Mouse (Mus musculus) CH12.LX (cell line): Measurements from ENCODE around the gene Saa4. TPM values are rescaled to one million over a fixed set of nuclear protein-coding genes. Genes with fewer than 3 reads are reported as not detected.

Experiments used
- DNase-seq: peaks from one replicate; pipeline ENCODE4 v3.0.0-alpha.2; 2013; ENCODE audit errors: extremely low read depth
- H3K27ac ChIP-seq: 2 replicates; pipeline ENCODE4 v1.5.1; 2012; ENCODE audit warnings: low read depth, mild to moderate bottlenecking, control low read depth, moderate library complexity; ENCODE audit not compliant: insufficient read depth
- H3K27me3 ChIP-seq: replicated peaks from 2 replicates; pipeline ENCODE3; 2012; ENCODE audit warnings: inconsistent platforms
- H3K36me3 ChIP-seq, 2 experiments: replicated peaks in 1 of 2; 2 replicates each; pipeline versions ENCODE3 to v1.6.1; 2012; ENCODE audit warnings: inconsistent platforms in 1 of 2, low read length in 1 of 2, mild to moderate bottlenecking in 1 of 2, mixed read lengths in 1 of 2, moderate library complexity in 1 of 2; ENCODE audit not compliant: control insufficient read depth in 1 of 2, insufficient read depth in 1 of 2
- H3K4me1 ChIP-seq, 2 experiments: 2 replicates each; pipeline ENCODE4 v1.6.1; 2012; ENCODE audit warnings: inconsistent platforms in 1 of 2, moderate library complexity in 1 of 2; ENCODE audit not compliant: insufficient read depth in 2 of 2, control insufficient read depth in 1 of 2
- H3K4me2 ChIP-seq: 2 replicates; pipeline ENCODE4 v1.6.1; 2012; ENCODE audit warnings: low read depth, mild to moderate bottlenecking, control low read depth; ENCODE audit not compliant: poor library complexity, insufficient read depth, severe bottlenecking
- H3K4me3 ChIP-seq, 3 experiments: fragments of 150-350 bp in 1 of 3; sonication (generic) in 1 of 3; replicated peaks in 1 of 3; 2 replicates each; pipeline versions ENCODE3 to v1.5.1; 2011 to 2012; ENCODE audit warnings: low read depth in 2 of 3, low read length in 2 of 3, mild to moderate bottlenecking in 2 of 3, moderate library complexity in 2 of 3, control low read depth in 1 of 3, improper control_type of control experiment in 1 of 3, inconsistent platforms in 1 of 3, mixed read lengths in 1 of 3; ENCODE audit not compliant: poor library complexity in 1 of 3
- H3K79me2 ChIP-seq: replicated peaks from 2 replicates; pipeline ENCODE4 v1.6.1; 2012; ENCODE audit warnings: mild to moderate bottlenecking, moderate library complexity; ENCODE audit not compliant: control insufficient read depth, poor library complexity, insufficient read depth, severe bottlenecking; ENCODE audit errors: extremely low read depth
- H3K9ac ChIP-seq: 2 replicates; pipeline ENCODE4 v1.6.1; 2012; ENCODE audit warnings: low read depth, mild to moderate bottlenecking, control low read depth, moderate library complexity; ENCODE audit not compliant: insufficient read depth
- H3K9me3 ChIP-seq: replicated peaks from 2 replicates; pipeline ENCODE3; 2012; ENCODE audit warnings: low read length, inconsistent platforms, mixed read lengths
- CHD1 ChIP-seq: IDR thresholded peaks from 2 replicates; pipeline ENCODE4 v1.6.1; 2012; ENCODE audit warnings: low read depth, low read length, improper control_type of control experiment, inconsistent platforms
- E2F4 ChIP-seq: IDR thresholded peaks from 2 replicates; pipeline ENCODE4 v1.6.1; 2011; ENCODE audit warnings: low read depth, low read length, improper control_type of control experiment; ENCODE audit not compliant: insufficient replicate concordance
- EP300 ChIP-seq: IDR thresholded peaks from 2 replicates; pipeline ENCODE4 v1.6.1; 2011; ENCODE audit warnings: low read length, improper control_type of control experiment
- ETS1 ChIP-seq: conservative IDR thresholded peaks from 2 replicates; pipeline ENCODE4 v1.6.1; 2012; ENCODE audit warnings: low read depth, mild to moderate bottlenecking, inconsistent platforms, low read length, improper control_type of control experiment, moderate library complexity
- GABPA ChIP-seq: IDR thresholded peaks from 2 replicates; pipeline ENCODE4 v1.6.1; 2012; ENCODE audit warnings: low read depth, low read length, improper control_type of control experiment, inconsistent platforms; ENCODE audit not compliant: insufficient replicate concordance
- HCFC1 ChIP-seq: IDR thresholded peaks from 2 replicates; pipeline ENCODE4 v1.6.1; 2012; ENCODE audit warnings: low read depth, mild to moderate bottlenecking, inconsistent platforms, low read length, improper control_type of control experiment
- IRF4 ChIP-seq: IDR thresholded peaks from 2 replicates; pipeline ENCODE4 v1.6.1; 2014; ENCODE audit warnings: low read depth, mild to moderate bottlenecking, inconsistent platforms, low read length, improper control_type of control experiment
- JUN ChIP-seq: IDR thresholded peaks from 2 replicates; pipeline ENCODE4 v1.6.1; 2011; ENCODE audit warnings: low read depth, mild to moderate bottlenecking, low read length, improper control_type of control experiment, moderate library complexity; ENCODE audit not compliant: insufficient read depth
- MAFK ChIP-seq: IDR thresholded peaks from 2 replicates; pipeline ENCODE4 v1.6.1; 2011; ENCODE audit warnings: low read length, improper control_type of control experiment; ENCODE audit not compliant: insufficient replicate concordance
- MAX ChIP-seq: IDR thresholded peaks from 2 replicates; pipeline ENCODE4 v1.6.1; 2011; ENCODE audit warnings: low read length, improper control_type of control experiment
- MEF2A ChIP-seq: IDR thresholded peaks from 2 replicates; pipeline ENCODE4 v1.6.1; 2014; ENCODE audit warnings: low read depth, mild to moderate bottlenecking, inconsistent platforms, low read length, improper control_type of control experiment, borderline replicate concordance
- MXI1 ChIP-seq: IDR thresholded peaks from 2 replicates; pipeline ENCODE4 v1.6.1; 2011; ENCODE audit warnings: mild to moderate bottlenecking, low read depth, low read length, improper control_type of control experiment
- NELFE ChIP-seq: IDR thresholded peaks from 2 replicates; pipeline ENCODE4 v1.6.1; 2011; ENCODE audit warnings: low read depth, low read length, improper control_type of control experiment
- NRF1 ChIP-seq: IDR thresholded peaks from 2 replicates; pipeline ENCODE4 v1.6.1; 2014; ENCODE audit warnings: low read depth, mild to moderate bottlenecking, inconsistent platforms, low read length, improper control_type of control experiment, moderate library complexity
- POLR2A ChIP-seq: IDR thresholded peaks from 2 replicates; pipeline ENCODE4 v1.6.1; 2011; ENCODE audit warnings: low read depth, mild to moderate bottlenecking, improper control_type of control experiment, low read length
- POLR2AphosphoS2 ChIP-seq: IDR thresholded peaks from 2 replicates; pipeline ENCODE4 v1.6.1; 2011; ENCODE audit warnings: low read depth, low read length, improper control_type of control experiment
- RAD21 ChIP-seq: IDR thresholded peaks from 2 replicates; pipeline ENCODE4 v1.6.1; 2011; ENCODE audit warnings: low read depth, mild to moderate bottlenecking, low read length, improper control_type of control experiment, moderate library complexity
- RCOR1 ChIP-seq: conservative IDR thresholded peaks from 2 replicates; pipeline ENCODE4 v1.6.1; 2012; ENCODE audit warnings: low read depth, mild to moderate bottlenecking, inconsistent platforms, low read length, improper control_type of control experiment
- SMC3 ChIP-seq: IDR thresholded peaks from 2 replicates; pipeline ENCODE4 v1.6.1; 2011; ENCODE audit warnings: low read depth, low read length, improper control_type of control experiment
- TBP ChIP-seq: conservative IDR thresholded peaks from 2 replicates; pipeline ENCODE4 v1.6.1; 2011; ENCODE audit warnings: low read depth, low read length, improper control_type of control experiment
- USF1 ChIP-seq: IDR thresholded peaks from 2 replicates; pipeline ENCODE4 v1.6.1; 2014; ENCODE audit warnings: low read depth, mild to moderate bottlenecking, inconsistent platforms, low read length, improper control_type of control experiment
- USF2 ChIP-seq: conservative IDR thresholded peaks from 2 replicates; pipeline ENCODE4 v1.6.1; 2011; ENCODE audit warnings: low read depth, low read length, improper control_type of control experiment
- ZC3H11A ChIP-seq: IDR thresholded peaks from 2 replicates; pipeline ENCODE4 v1.6.1; 2012; ENCODE audit warnings: low read depth, mild to moderate bottlenecking, inconsistent platforms, low read length, improper control_type of control experiment
- ZKSCAN1 ChIP-seq: IDR thresholded peaks from 2 replicates; pipeline ENCODE4 v1.6.1; 2012; ENCODE audit warnings: low read depth, inconsistent platforms, low read length, improper control_type of control experiment, borderline replicate concordance
- ZMIZ1 ChIP-seq: IDR thresholded peaks from 2 replicates; pipeline ENCODE4 v1.6.1; 2012; ENCODE audit warnings: low read depth, mild to moderate bottlenecking, inconsistent platforms, low read length, improper control_type of control experiment
- ZNF384 ChIP-seq: IDR thresholded peaks from 2 replicates; pipeline ENCODE4 v1.6.1; 2012; ENCODE audit warnings: low read depth, low read length, improper control_type of control experiment, inconsistent platforms
- dilution Hi-C: fragments of 300-500 bp; cut with MboI; formaldehyde crosslinking; loops from 2 replicates; pipeline ENCODE4 v1.14.3; 2020; ENCODE audit warnings: low sequenced_read_pairs; ENCODE audit not compliant: extremely low pct_unique_long_range_greater_than_20kb, extremely low pct_ligation_motif_present
- in situ Hi-C: fragments of 300-500 bp; cut with MboI; formaldehyde crosslinking; loops from 3 replicates; pipeline ENCODE4 v1.14.3; 2019; ENCODE audit warnings: low sequenced_read_pairs, low pct_ligation_motif_present, low pct_unique_long_range_greater_than_20kb, mixed read lengths
- polyA plus RNA-seq: library from polyadenylated mRNA; unstranded; fragments of >175 nt; gene quantifications from 2 replicates; pipeline ENCODE4 v1.2.1, GENCODE M21; 2012; ENCODE audit warnings: low read depth; ENCODE audit not compliant: insufficient read length
- total RNA-seq, 2 experiments: library from RNA; depleted of rRNA; stranded (reverse); fragments of 300-350 nt in 1 of 2; fragments of >200 nt in 1 of 2; gene quantifications; 2 replicates each; pipeline ENCODE4 v1.2.3; 2012 to 2014

The Saa4 gene
- total and polyA plus RNA-seq, 3 experiments: not detected

DNA sequence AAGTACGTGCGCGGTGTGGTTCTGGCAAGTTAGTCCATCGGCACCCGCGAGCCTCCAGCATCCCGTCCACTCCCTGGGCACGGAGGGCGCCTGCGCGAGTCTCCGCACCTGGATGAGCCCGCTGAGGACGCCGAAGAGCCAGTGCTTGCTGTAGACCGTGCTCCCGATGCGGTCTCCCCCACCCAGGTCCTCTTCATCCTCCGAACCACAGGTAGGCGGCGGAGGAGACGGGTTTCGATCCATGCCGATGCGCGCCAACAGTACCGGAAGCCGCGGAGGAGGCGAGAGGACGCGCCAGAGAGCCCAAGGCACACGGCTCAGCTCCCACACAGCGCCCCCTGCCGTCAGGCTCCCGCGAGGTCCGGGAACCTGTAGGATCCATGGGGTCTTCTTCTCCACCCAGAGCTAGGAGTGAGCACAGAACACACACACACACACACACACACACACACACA, 22.0 kb downstream of the Saa4 start, which contains the start of gene Saal1 (continued):
- no peak for TF ChIP-seq RAD21
- TF ChIP-seq IRF4: peak; percentile 63; the same call in 1 of the 2 replicates
- peak; percentile 73 for TF ChIP-seq MAX
- peak; percentile 73 for TF ChIP-seq NRF1
- no peak for TF ChIP-seq POLR2AphosphoS2
- TF ChIP-seq ZMIZ1: peak; percentile 59; the same call in 1 of the 2 replicates
- no peak for TF ChIP-seq ZKSCAN1
- TF ChIP-seq POLR2A: peak; percentile 88
- TF ChIP-seq GABPA: no peak; the same call in 1 of the 2 replicates
- TF ChIP-seq ZNF384: no peak
- TF ChIP-seq MXI1: no peak; the same call in none of the 2 replicates
- no peak for TF ChIP-seq MAFK
- peak; percentile 36 for TF ChIP-seq SMC3
- TF ChIP-seq, all 38 proteins: peak for 19

DNA sequence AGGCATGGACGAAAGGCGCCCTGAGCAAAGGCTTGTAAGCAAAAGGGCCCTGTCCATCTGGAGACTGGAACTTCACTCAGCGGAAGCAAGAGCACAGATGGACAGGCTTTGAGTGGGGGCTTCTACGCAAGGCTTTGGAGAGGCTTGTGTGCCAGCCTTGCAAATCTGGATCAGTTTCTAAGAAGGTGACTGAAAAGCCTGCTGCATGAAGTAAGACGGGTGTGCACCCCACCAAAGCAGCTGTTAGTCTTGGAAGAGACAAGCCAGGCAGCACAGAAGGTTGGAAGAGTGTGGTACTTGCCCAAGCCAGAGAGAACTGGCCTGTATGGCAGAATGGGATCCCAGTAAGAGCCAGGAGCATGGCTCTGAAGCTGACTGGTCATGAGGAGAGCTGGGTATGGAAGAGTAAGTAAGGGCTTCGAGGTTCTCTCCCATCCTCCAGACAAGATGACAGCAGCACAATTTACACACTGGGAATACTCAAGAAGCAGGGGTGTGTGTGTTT, 31.8 kb downstream of the Saa4 start:
- no peak for TF ChIP-seq ZMIZ1
- no peak for TF ChIP-seq RCOR1
- dilution Hi-C loops (no loop called here), in situ Hi-C loops (no loop called here)
- Histone ChIP-seq H3K9me3 (no peaks in the 10 kb centered on the region), H3K27me3 (no peaks in the 10 kb centered on the region), H3K9ac (no peak overlapping the region), H3K4me2 (no peak overlapping the region), H3K79me2 (0 out of 2 replicates have a peak, but pooled peaks cover 2% of the 10 kb centered on the region), H3K27ac (no peak overlapping the region), H3K4me1 (peaks cover 0 to 12% of the 10 kb centered on the region in 2 experiments; a peak in 2 of 4 replicates), H3K36me3 (peaks cover 68 to 89% of the 10 kb centered on the region in 2 experiments), H3K4me3 (no peak overlapping the region)
- no peak for DNase-seq

GRCm38 (mm10) chr7:46696754-46697153, 35.6 kb downstream of the Saa4 start:
- no peak for TF ChIP-seq JUN
- TF ChIP-seq MAFK: no peak
- TF ChIP-seq USF1: no peak
- TF ChIP-seq ZNF384: no peak
- TF ChIP-seq ETS1: no peak
- TF ChIP-seq IRF4: no peak
- no peak for TF ChIP-seq TBP
- TF ChIP-seq ZKSCAN1: no peak
- TF ChIP-seq MXI1: no peak
- TF ChIP-seq RAD21: no peak
- TF ChIP-seq EP300: no peak
- no peak for TF ChIP-seq RCOR1
- no peak for TF ChIP-seq MAX
- TF ChIP-seq ZC3H11A: no peak
- TF ChIP-seq HCFC1: no peak
- no peak for TF ChIP-seq E2F4
- TF ChIP-seq USF2: no peak
- no peak for TF ChIP-seq MEF2A
- TF ChIP-seq CHD1: no peak
- TF ChIP-seq NELFE: no peak
- TF ChIP-seq, all 38 proteins: peak for 0
- Histone ChIP-seq H3K4me1 (peaks cover 0 to 4% of the 10 kb centered on the region in 2 experiments; a peak in 1 of 4 replicates), H3K27ac (no peak overlapping the region), H3K9ac (no peak overlapping the region), H3K4me2 (no peak overlapping the region), H3K36me3 (peaks cover 46 to 63% of the 10 kb centered on the region in 2 experiments), H3K9me3 (no peaks in the 10 kb centered on the region), H3K4me3 (no peak overlapping the region), H3K79me2 (no peaks in the 10 kb centered on the region; the same call in 1 of the 2 replicates), H3K27me3 (no peaks in the 10 kb centered on the region)
- no peak for DNase-seq
- in situ Hi-C loops: no loop called here
- dilution Hi-C loops: no loop called here
